Mouse (Mus musculus) 3T3-L1 (cell line): ENCODE measurements around the gene Chst15.

Source experiments
- DNase-seq: peaks from one replicate; pipeline ENCODE4 v3.0.0-alpha.2; 2015; ENCODE audit warnings: low read depth, low spot score

The Chst15 gene

DNA sequence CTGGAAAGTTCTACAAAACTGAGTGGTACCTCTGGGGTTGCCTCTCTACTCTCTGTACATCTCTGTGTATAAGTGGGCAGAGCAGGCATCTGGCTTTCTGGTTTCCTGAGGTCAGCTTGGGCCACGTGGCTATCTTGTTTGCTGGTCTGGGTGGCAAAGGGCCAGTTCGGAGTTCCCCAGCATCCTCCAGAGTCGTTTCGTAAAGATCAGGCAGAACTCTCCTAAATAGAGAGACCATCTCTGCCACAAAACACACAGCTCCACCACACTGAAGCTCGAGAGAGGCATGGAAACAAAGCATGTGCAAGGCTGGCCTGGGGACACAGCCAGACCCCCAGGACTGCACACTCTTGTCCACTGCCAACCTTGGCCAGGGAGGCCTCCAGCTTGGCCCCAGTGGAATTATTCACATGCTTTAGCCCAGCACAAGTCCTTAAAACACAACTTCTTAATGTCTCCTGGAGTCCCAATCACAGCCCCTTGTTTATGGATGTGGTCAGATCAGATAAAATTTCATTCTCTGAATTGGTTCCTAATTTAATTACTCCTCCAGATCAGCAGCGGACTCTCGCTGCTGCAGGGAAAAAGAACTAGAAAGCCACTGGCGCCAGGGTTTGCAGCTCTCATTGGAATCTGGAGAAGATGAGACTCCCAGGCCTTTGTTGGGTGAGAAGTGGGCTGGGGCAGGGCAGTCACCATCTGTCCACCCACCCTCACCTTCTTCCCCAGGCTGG lies 14.4 kb downstream of the Chst15 start:
- no peak for DNase-seq

DNA sequence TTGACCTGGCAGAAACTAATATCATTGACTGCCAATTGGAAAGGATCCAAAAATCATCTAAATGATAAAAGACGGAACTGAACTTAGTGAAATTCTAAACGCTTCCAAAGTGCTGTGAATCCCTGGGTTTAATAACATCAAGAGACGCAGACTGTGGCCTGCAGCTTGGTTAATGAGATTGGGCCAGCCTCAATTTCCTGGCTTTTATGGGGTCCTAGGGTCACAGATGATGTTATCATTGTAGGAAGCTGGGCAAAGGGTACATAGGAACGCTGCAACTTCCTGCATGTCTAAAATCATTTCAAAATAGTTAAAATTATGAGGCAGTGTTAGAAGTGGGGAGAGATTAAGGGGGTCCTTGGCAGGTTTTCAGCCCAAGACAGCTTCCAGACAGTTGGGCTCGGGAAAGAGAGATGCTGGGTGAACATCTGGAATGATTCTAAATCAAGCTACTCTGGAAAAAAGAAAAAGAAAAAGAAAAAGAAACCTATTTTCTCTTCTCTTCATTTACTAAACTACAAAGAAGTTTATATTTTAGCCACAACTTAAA lies 17.3 kb downstream of the Chst15 start:
- DNase-seq, result no peak

- DNase-seq, result no peak
Observed at GRCm38 (mm10) chr7:132298412-132298990, 18.5 kb downstream of the Chst15 start.

DNA sequence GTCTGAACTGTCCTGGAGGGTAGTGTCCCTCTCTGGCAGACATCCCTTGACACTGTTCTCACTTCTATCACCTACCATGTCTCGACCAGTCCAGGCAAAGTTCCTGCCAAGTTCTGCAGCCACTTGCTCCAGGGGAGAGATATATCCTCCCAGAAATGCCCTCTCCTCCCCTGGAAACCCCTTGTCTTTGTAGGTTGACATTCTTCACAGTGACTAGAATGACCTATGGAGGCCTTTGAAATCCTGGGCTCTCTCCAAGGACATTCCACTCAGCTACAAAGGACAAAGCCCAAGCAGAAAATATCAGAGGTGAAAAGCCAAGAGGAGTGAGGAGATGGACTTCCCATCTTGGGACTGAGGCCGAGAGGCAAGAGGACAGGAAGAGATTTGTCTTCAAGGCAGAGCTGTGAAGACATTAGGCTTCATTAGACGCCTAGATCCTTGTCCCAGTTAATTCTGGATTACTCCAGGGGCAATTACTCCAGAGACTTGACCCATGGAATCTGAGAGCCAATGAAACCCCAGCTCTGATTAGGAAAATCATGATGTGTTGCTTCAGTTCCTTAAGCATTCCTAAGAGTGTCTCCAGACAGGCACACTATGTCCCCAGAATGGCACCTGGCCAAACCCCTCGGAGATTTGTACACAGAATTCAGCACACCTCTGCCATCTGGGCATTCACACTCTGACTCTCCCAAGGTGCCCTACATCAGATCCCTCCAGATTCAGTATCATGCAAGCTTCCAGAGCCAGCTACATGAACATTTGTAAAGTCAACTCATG lies 20.2 kb downstream of the Chst15 start:
- no peak for DNase-seq

GRCm38 (mm10) chr7:132296132-132296531 lies 20.9 kb downstream of the Chst15 start:
- DNase-seq, result no peak

DNA sequence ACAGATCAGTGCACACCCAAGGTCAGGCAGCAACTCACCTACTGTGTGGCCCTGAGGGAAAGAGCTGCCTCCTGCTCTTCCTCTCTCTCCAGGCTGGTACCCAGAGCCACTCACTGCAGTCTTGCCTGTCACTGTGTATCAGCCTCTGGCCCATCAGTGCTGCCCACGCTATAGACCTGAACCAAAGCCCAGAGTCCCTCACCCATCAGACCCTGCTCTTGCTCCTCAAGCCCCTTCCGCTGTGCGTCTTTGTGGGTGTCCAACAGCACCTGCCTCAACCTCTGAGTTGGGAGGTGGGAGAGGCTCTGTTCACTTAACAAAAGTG lies 29.7 kb downstream of the Chst15 start:
- no peak for DNase-seq

- DNase-seq, result no peak
Observed at GRCm38 (mm10) chr7:132286630-132287339, 30.2 kb downstream of the Chst15 start.

- DNase-seq, result no peak
Observed at GRCm38 (mm10) chr7:132284795-132285194, 32.2 kb downstream of the Chst15 start.

GRCm38 (mm10) chr7:132284048-132284737 lies 32.8 kb downstream of the Chst15 start:
- DNase-seq, result no peak

DNA sequence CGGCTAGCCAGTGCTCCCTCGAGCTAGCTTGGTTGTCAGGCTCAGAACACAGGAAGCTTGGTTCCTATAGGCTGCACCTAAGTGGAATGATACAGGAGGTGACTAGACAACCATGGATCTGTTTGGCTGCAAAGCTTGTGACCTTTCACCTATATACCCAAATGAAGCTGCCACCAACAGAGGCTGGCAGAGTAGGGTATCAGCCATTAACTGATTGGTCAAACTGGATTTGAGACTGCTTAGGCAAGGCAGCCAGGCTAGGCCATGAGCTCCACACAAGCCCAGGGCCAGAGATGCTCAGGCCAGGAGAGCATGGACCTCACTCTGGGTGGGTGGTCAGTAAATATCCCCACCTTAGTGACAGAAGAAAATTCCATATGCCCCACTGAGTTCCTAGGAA lies 34.5 kb downstream of the Chst15 start:
- DNase-seq, result no peak

DNA sequence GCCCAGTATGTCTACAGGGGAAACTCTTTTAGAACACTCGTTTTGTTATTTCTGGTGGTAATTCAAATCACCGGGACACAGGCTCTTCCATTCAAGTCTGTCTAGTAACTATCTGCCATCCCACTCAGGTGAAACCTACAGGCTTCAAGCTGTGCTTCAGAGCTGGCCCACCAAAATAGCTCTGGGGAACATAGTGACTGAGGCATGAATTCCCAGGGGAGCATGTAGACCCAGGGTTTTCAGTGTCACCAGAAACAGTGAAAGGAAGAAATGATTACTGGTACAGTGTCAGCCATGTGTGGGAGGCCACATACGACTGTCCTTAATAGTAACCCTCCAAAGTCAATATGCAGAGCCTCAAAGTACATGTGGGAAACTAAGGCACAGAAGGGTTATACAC lies 34.9 kb downstream of the Chst15 start:
- DNase-seq, result no peak

GRCm38 (mm10) chr7:132281753-132282152 lies 35.3 kb downstream of the Chst15 start:
- DNase-seq, result no peak

DNA sequence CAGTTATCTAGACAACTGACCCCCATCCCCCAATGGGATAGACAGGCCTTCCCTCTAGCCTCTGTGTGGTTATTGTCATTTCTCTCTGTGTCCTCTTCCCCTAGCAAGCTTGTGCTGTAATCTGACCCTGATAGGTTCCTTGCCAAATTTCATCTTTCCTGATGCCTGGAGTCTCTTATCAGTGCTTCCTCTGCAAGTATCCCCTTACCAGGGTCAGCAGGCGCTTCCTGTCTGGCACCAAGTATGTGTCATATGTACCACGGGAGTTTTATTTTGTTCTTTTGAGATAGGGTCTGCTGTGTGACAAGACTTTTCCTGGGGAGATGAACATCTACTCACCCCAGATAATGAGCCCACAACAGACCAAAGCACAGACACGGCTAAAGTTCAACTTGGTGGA lies 38.4 kb downstream of the Chst15 start:
- no peak for DNase-seq

GRCm38 (mm10) chr7:132276287-132276686 lies 40.7 kb downstream of the Chst15 start:
- no peak for DNase-seq

- no peak for DNase-seq
Observed at GRCm38 (mm10) chr7:132273741-132274513, 43.1 kb downstream of the Chst15 start.

DNA sequence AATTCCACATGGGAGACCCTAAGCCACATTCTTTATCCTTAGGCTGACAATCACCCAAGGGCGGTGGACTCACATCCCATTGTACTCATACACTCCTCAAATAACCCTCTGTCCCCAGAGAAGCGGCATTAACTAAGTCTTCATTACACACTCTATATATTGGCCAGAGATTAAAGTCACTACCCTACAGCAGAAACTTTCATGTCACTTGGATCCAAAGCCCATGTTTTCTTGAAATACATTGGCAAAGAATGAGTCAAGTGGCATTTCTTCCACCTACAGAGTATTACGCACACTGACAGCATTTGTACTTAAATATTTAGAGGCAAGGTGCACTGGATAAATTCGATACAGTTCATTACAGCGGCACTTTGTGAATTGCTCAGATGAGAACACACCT lies 44.0 kb downstream of the Chst15 start:
- DNase-seq, result no peak

DNA sequence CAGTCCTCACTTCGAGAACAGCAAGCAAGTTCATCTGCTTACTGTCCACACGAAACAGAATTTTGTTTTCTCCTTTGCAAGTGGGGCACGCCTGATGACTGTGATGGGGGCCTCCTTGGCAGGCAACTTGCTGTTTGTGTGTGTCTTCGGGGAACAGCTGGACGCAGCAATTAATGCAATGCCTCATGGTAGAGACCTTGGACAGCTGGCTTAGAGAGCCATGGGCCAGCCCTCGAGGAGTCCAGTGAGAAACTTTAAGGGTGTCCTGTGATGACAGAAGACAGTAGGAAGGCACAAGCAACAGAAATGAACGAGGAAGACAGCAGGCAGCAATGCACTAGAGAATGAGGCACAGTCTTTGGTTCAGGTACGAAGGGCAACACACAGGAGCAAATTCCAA lies 46.7 kb downstream of the Chst15 start:
- DNase-seq, result no peak

GRCm38 (mm10) chr7:132269661-132270060 lies 47.4 kb downstream of the Chst15 start:
- no peak for DNase-seq

DNA sequence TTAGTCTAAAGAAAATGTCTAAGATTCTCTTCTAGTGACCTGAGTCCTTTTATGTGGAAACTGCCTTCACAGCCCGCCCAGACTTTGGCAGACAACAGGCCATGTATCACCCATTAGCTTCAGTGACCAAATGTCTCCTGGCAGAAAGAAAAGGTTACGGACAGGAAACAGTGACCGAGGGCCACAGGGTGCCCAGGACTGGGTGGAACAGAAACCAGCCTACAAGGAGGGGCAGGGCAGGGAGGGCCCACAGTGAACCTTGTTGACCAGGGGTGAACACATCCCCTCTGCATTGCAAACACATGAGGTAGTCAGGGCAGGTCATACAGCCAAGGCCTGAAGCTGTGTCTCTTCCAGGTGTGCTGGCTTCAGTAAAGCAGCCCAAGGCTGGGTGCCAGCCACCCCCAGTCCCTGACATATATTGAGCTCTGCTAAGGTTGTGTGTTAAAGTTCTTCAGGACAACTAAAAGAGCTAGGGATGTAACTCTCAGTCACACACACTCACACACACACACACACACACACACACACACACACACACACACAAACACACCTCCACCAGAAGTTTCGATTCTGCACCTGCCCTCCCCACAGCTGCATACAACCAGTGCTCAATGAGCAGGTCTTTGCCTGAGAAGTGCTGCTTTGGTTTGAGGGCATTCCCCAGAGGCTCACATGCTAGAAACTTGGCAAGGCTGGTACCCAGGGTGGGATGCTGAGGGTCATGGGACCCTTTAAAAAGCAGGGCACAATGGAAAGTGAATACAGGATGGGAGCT lies 49.1 kb downstream of the Chst15 start:
- no peak for DNase-seq

GRCm38 (mm10) chr7:132264763-132265162 lies 52.3 kb downstream of the Chst15 start:
- no peak for DNase-seq
